8 mouse cellular contexts compared by ENCODE assay signal in genomic region chr17:56074827-56075208, GRCm38 (mm10). TPM values are rescaled to one million over a fixed set of nuclear protein-coding genes. Genes with fewer than 3 reads are reported as not detected.
DNase-seq lines count a peak whose midpoint lies in the region; ATAC-seq and TF ChIP-seq lines count a peak whose summit lies in the region.

TSS of gene Ubxn6 (minus strand) at chr17:56075028.

- peak; percentile 62 for ATAC-seq in forebrain, embryonic 15.5 days (replicated peaks)
- ATAC-seq in neutrophil, adult 5-6 weeks (ENCODE audit: extremely low read depth, insufficient number of reproducible peaks, low FRiP score, poor library complexity, severe bottlenecking) = peak; percentile 49

- peak; percentile 17; the same call in 1 of the 2 replicates for TF ChIP-seq POLR2A in lung, adult 2 months (IDR thresholded peaks at IDR 0.05; ENCODE audit: borderline replicate concordance, extremely low read depth, low read depth, low read length)

- no peak for TF ChIP-seq CTCF in lung, adult 2 months (IDR thresholded peaks at IDR 0.05; ENCODE audit: insufficient read depth, low read length)

- H3K9ac ChIP-seq in forebrain, embryonic 15.5 days (replicated peaks) = peak within 1 kb of the TSS; percentile 64

- intact Hi-C loops in heart, postnatal 25 days (cut with DNase I) = no loop called here

- H3K4me2 ChIP-seq in forebrain, embryonic 15.5 days (replicated peaks) = peak within 1 kb of the TSS; percentile 64

- peaks cover 36% of the 10 kb centered on the region for H3K36me3 ChIP-seq in forebrain, embryonic 15.5 days

- peak within 1 kb of the TSS; percentile 54 for H3K4me3 ChIP-seq in forebrain, embryonic 15.5 days
- peak within 1 kb of the TSS; percentile 68 for H3K4me3 ChIP-seq in lung, adult 2 months (replicated peaks; ENCODE audit: extremely low read depth, low read depth, low read length)

- peaks cover 15% of the 10 kb centered on the region for H3K4me1 ChIP-seq in forebrain, embryonic 15.5 days
- peaks cover 7% of the 10 kb centered on the region for H3K4me1 ChIP-seq in lung, adult 2 months (ENCODE audit: control insufficient read depth, insufficient read depth, low read length)

- DNase-seq in ES-CJ7 (ENCODE audit: low read depth, low spot score) = peak; percentile 98
- DNase-seq in cerebellum, adult 11 months = peak; percentile 94
- DNase-seq in heart, postnatal 25 days (ENCODE audit: low spot score) = peak; percentile 93
- DNase-seq in layer of hippocampus, adult 18-20 months (ENCODE audit: low spot score in 2 of 2) = peak; percentile 95 to 98
- peak; percentile 94 for DNase-seq in lung, adult 2 months
- peak; percentile 95 to 96 for DNase-seq in thymus, adult 18-20 months

- under 1% methylated on average over 35 of the region's 35 CpGs for WGBS in forebrain, embryonic 15.5 days
- WGBS in lung, adult 2 months = under 1% methylated on average over 35 of the region's 35 CpGs

- H3K27ac ChIP-seq in forebrain, embryonic 15.5 days (replicated peaks) = peak within 1 kb of the TSS; percentile 83

- no peaks in the 10 kb centered on the region for H3K27me3 ChIP-seq in forebrain, embryonic 15.5 days

- H3K9me3 ChIP-seq in forebrain, embryonic 15.5 days = no peaks in the 10 kb centered on the region

RNA-seq across cellular contexts. Expression of gene Ubxn6, which starts in this region (rescaled TPM):
- 81.1 and 89.5 TPM in 2 replicates for polyA plus RNA-seq in forebrain, embryonic 15.5 days (2015; fragmentation: Nextera tagmentation; extraction: Ambion mirVana)
- total RNA-seq in heart, postnatal 25 days (2021) = 10 to 100 TPM; 49.7 to 51.5 TPM
- 10 to 100 TPM; 85.7 to 90.6 TPM for total RNA-seq in layer of hippocampus, adult 18-20 months (2021)
- polyA plus RNA-seq in lung, adult 2 months (2012; rRNA removed) = 59.3 and 69.3 TPM in 2 replicates
- total RNA-seq in neutrophil, adult 5-6 weeks (2017) = 31.3 and 49.5 TPM in 2 replicates

Comparison
In these comparisons a context has a peak if more than half of its experiments do, and no peak if none do; other contexts are left out.
1. Peak in every context shown above with its lines: DNase-seq, ATAC-seq, H3K4me3 ChIP-seq and H3K27ac ChIP-seq.